Mouse (Mus musculus) limb, embryonic 15.5 days (tissue): ENCODE results near the gene Nostrin. TPM values are rescaled to one million over a fixed set of nuclear protein-coding genes. Genes with fewer than 3 reads are reported as not detected.

Experiments used
- ATAC-seq: fragments of 200-750 bp; cut with Nextera tagmentation; 2 replicates; pipeline ENCODE4 v1.8.0; 2017; ENCODE audit warnings: low read depth, moderate TSS enrichment; ENCODE audit not compliant: insufficient number of reproducible peaks, low FRiP score, low TSS enrichment
- H3K27ac ChIP-seq: fragments of 300-500 bp; sonication (generic); 2 replicates; pipeline ENCODE4 v1.5.1; 2015; ENCODE audit warnings: moderate library complexity, mild to moderate bottlenecking, inconsistent platforms
- H3K27me3 ChIP-seq: fragments of 300-500 bp; sonication (generic); 2 replicates; pipeline ENCODE4 v1.6.1; 2015; ENCODE audit warnings: inconsistent platforms
- H3K36me3 ChIP-seq: fragments of 300-500 bp; sonication (generic); 2 replicates; pipeline ENCODE4 v1.6.1; 2015; ENCODE audit warnings: inconsistent platforms
- H3K4me1 ChIP-seq: fragments of 300-500 bp; sonication (generic); 2 replicates; pipeline ENCODE4 v1.6.1; 2015; ENCODE audit warnings: inconsistent platforms
- H3K4me2 ChIP-seq: fragments of 300-500 bp; sonication (generic); 2 replicates; pipeline ENCODE4 v1.6.1; 2015; ENCODE audit warnings: mild to moderate bottlenecking, inconsistent platforms
- H3K4me3 ChIP-seq: fragments of 300-500 bp; sonication (generic); 2 replicates; pipeline ENCODE4 v1.5.1; 2015; ENCODE audit warnings: mild to moderate bottlenecking, inconsistent platforms
- H3K9ac ChIP-seq: fragments of 300-500 bp; sonication (generic); 2 replicates; pipeline ENCODE4 v1.6.1; 2015; ENCODE audit warnings: inconsistent platforms
- H3K9me3 ChIP-seq: fragments of 300-500 bp; sonication (generic); 2 replicates; pipeline ENCODE4 v1.6.1; 2016; ENCODE audit warnings: inconsistent platforms
- WGBS: fragments of 180-500 bp; shearing (Covaris S2); methylation state at CpG from one replicate; pipeline ENCODE4 v1.1.7; 2015; 5-methylcytosine and 5-hydroxymethylcytosine counted together
- polyA plus RNA-seq: library from polyadenylated mRNA; unstranded; fragments of >200 nt; fragmentation: Nextera tagmentation; extraction: Ambion mirVana; gene quantifications from 2 replicates; pipeline ENCODE4 v1.2.1, GENCODE M21; 2015

Gene Nostrin
- polyA plus RNA-seq, 1 experiment from 2014 or later, result 1.0 TPM

GRCm38 (mm10) chr2:69209684-69210083 lies 74.1 kb downstream of the Nostrin start:
- no peaks in the 10 kb centered on the region for H3K27me3 ChIP-seq
- H3K4me3 ChIP-seq, result no peak overlapping the region
- H3K36me3 ChIP-seq, result no peaks in the 10 kb centered on the region
- H3K4me1 ChIP-seq, result peaks cover 9% of the 10 kb centered on the region
- H3K27ac ChIP-seq, result no peak overlapping the region
- ATAC-seq, result no peak
- WGBS, result 88% methylated on average over 3 of the region's 3 CpGs
- no peak overlapping the region for H3K9ac ChIP-seq
- no peak overlapping the region for H3K4me2 ChIP-seq
- no peaks in the 10 kb centered on the region for H3K9me3 ChIP-seq

GRCm38 (mm10) chr2:69210773-69211172 lies 75.2 kb downstream of the Nostrin start, which contains the start of gene G6pc2:
TSS of gene G6pc2 (plus strand) at chr2:69211073.
- no peaks in the 10 kb centered on the region for H3K4me1 ChIP-seq
- no peak within 1 kb of the TSS for H3K27ac ChIP-seq
- no peak for ATAC-seq
- no peak within 1 kb of the TSS for H3K9ac ChIP-seq
- H3K4me2 ChIP-seq, result no peak within 1 kb of the TSS
- H3K4me3 ChIP-seq, result no peak within 1 kb of the TSS
- WGBS, result 69% methylated on average over 7 of the region's 7 CpGs
- H3K9me3 ChIP-seq, result no peaks in the 10 kb centered on the region
- no peaks in the 10 kb centered on the region for H3K36me3 ChIP-seq
- no peaks in the 10 kb centered on the region for H3K27me3 ChIP-seq

- Histone ChIP-seq H3K9me3 (no peaks in the 10 kb centered on the region), H3K4me1 (no peaks in the 10 kb centered on the region), H3K4me2 (no peak overlapping the region), H3K27ac (no peak overlapping the region), H3K36me3 (no peaks in the 10 kb centered on the region), H3K4me3 (no peak overlapping the region), H3K27me3 (no peaks in the 10 kb centered on the region), H3K9ac (no peak overlapping the region)
- 59% methylated on average over 10 of the region's 10 CpGs for WGBS
- no peak for ATAC-seq
Observed at GRCm38 (mm10) chr2:69212652-69213051, 77.1 kb downstream of the Nostrin start.

- H3K4me1 ChIP-seq, result no peaks in the 10 kb centered on the region
- H3K4me3 ChIP-seq, result no peak overlapping the region
- WGBS, result 64% methylated on average over 7 of the region's 7 CpGs
- H3K27me3 ChIP-seq, result no peaks in the 10 kb centered on the region
- H3K36me3 ChIP-seq, result no peaks in the 10 kb centered on the region
- H3K4me2 ChIP-seq, result no peak overlapping the region
- no peaks in the 10 kb centered on the region for H3K9me3 ChIP-seq
- H3K27ac ChIP-seq, result no peak overlapping the region
- H3K9ac ChIP-seq, result no peak overlapping the region
- ATAC-seq, result no peak
Observed at GRCm38 (mm10) chr2:69215242-69215641, 79.6 kb downstream of the Nostrin start.

- H3K4me3 ChIP-seq, result no peak overlapping the region
- no peaks in the 10 kb centered on the region for H3K27me3 ChIP-seq
- H3K9ac ChIP-seq, result no peak overlapping the region
- H3K9me3 ChIP-seq, result no peaks in the 10 kb centered on the region
- WGBS, result 72% methylated on average over 5 of the region's 5 CpGs
- H3K27ac ChIP-seq, result no peak overlapping the region
- no peak for ATAC-seq
- no peak overlapping the region for H3K4me2 ChIP-seq
- no peaks in the 10 kb centered on the region for H3K36me3 ChIP-seq
- no peaks in the 10 kb centered on the region for H3K4me1 ChIP-seq
Observed at GRCm38 (mm10) chr2:69221868-69222416, 86.3 kb downstream of the Nostrin start.

- Histone ChIP-seq H3K9ac (no peak overlapping the region), H3K27me3 (no peaks in the 10 kb centered on the region), H3K27ac (no peak overlapping the region), H3K4me1 (no peaks in the 10 kb centered on the region), H3K36me3 (no peaks in the 10 kb centered on the region), H3K9me3 (no peaks in the 10 kb centered on the region), H3K4me2 (no peak overlapping the region), H3K4me3 (no peak overlapping the region)
- no peak for ATAC-seq
- WGBS, result 83% methylated on average over 10 of the region's 10 CpGs
Observed at GRCm38 (mm10) chr2:69222815-69223214, 87.2 kb downstream of the Nostrin start.

- H3K27me3 ChIP-seq, result no peaks in the 10 kb centered on the region
- no peak overlapping the region for H3K4me3 ChIP-seq
- H3K4me1 ChIP-seq, result no peaks in the 10 kb centered on the region
- H3K9me3 ChIP-seq, result no peaks in the 10 kb centered on the region
- H3K9ac ChIP-seq, result no peak overlapping the region
- no peak overlapping the region for H3K27ac ChIP-seq
- 55% methylated on average over 2 of the region's 2 CpGs for WGBS
- no peaks in the 10 kb centered on the region for H3K36me3 ChIP-seq
- no peak for ATAC-seq
- no peak overlapping the region for H3K4me2 ChIP-seq
Observed at GRCm38 (mm10) chr2:69224724-69225123, 89.1 kb downstream of the Nostrin start.

- 93% methylated on average over 9 of the region's 9 CpGs for WGBS
- ATAC-seq, result no peak
Observed at GRCm38 (mm10) chr2:69226876-69227275, 91.3 kb downstream of the Nostrin start.

GRCm38 (mm10) chr2:69228635-69229034 lies 93.0 kb downstream of the Nostrin start:
- 86% methylated on average over 6 of the region's 6 CpGs for WGBS

More at GRCm38 (mm10) chr2:69226876-69227275, 91.3 kb downstream of the Nostrin start:
- H3K4me1 ChIP-seq, result no peaks in the 10 kb centered on the region
- no peak overlapping the region for H3K4me2 ChIP-seq
- H3K27ac ChIP-seq, result no peak overlapping the region
- no peaks in the 10 kb centered on the region for H3K36me3 ChIP-seq
- no peaks in the 10 kb centered on the region for H3K9me3 ChIP-seq
- H3K9ac ChIP-seq, result no peak overlapping the region
- no peaks in the 10 kb centered on the region for H3K27me3 ChIP-seq
- H3K4me3 ChIP-seq, result no peak overlapping the region

GRCm38 (mm10) chr2:69230137-69230536 lies 94.5 kb downstream of the Nostrin start:
- Histone ChIP-seq H3K9me3 (no peaks in the 10 kb centered on the region), H3K27me3 (no peaks in the 10 kb centered on the region), H3K27ac (no peak overlapping the region), H3K36me3 (no peaks in the 10 kb centered on the region), H3K9ac (no peak overlapping the region), H3K4me1 (no peaks in the 10 kb centered on the region), H3K4me2 (no peak overlapping the region), H3K4me3 (no peak overlapping the region)
- 84% methylated on average over 2 of the region's 2 CpGs for WGBS
- ATAC-seq, result no peak

More at GRCm38 (mm10) chr2:69228635-69229034, 93.0 kb downstream of the Nostrin start:
- Histone ChIP-seq H3K4me2 (no peak overlapping the region), H3K4me1 (no peaks in the 10 kb centered on the region), H3K36me3 (no peaks in the 10 kb centered on the region), H3K9me3 (no peaks in the 10 kb centered on the region), H3K27ac (no peak overlapping the region), H3K4me3 (no peak overlapping the region), H3K27me3 (no peaks in the 10 kb centered on the region), H3K9ac (no peak overlapping the region)
- ATAC-seq, result no peak

- ATAC-seq, result no peak
Observed at GRCm38 (mm10) chr2:69232101-69232500, 96.5 kb downstream of the Nostrin start.

GRCm38 (mm10) chr2:69234976-69235678 lies 99.5 kb downstream of the Nostrin start:
- no peaks in the 10 kb centered on the region for H3K9me3 ChIP-seq
- H3K4me2 ChIP-seq, result no peak overlapping the region
- H3K9ac ChIP-seq, result no peak overlapping the region
- no peak overlapping the region for H3K4me3 ChIP-seq
- 77% methylated on average over 5 of the region's 5 CpGs for WGBS
- no peak for ATAC-seq
- H3K36me3 ChIP-seq, result no peaks in the 10 kb centered on the region
- H3K27me3 ChIP-seq, result no peaks in the 10 kb centered on the region
- no peak overlapping the region for H3K27ac ChIP-seq
- H3K4me1 ChIP-seq, result no peaks in the 10 kb centered on the region

More at GRCm38 (mm10) chr2:69232101-69232500, 96.5 kb downstream of the Nostrin start:
- Histone ChIP-seq H3K27me3 (no peaks in the 10 kb centered on the region), H3K9ac (no peak overlapping the region), H3K4me1 (no peaks in the 10 kb centered on the region), H3K4me2 (no peak overlapping the region), H3K4me3 (no peak overlapping the region), H3K36me3 (no peaks in the 10 kb centered on the region), H3K9me3 (no peaks in the 10 kb centered on the region), H3K27ac (no peak overlapping the region)
